Mouse (Mus musculus): ENCODE data around the gene Pcyox1.

- TF ChIP-seq CTCF (IDR thresholded peaks at IDR 0.05; ENCODE audit: extremely low read depth, insufficient read depth, insufficient read length, insufficient replicate concordance) (no peak), POLR2A (IDR thresholded peaks at IDR 0.05; ENCODE audit: low read depth, low read length) (no peak)
Measured at GRCm38 (mm10) chr6:86398986-86399385, 2.0 kb upstream of the Pcyox1 start.

Measured in spleen, adult 2 months (tissue).